Mouse (Mus musculus): ENCODE measurements around the gene Rad51b.

Rad51b gene

DNA sequence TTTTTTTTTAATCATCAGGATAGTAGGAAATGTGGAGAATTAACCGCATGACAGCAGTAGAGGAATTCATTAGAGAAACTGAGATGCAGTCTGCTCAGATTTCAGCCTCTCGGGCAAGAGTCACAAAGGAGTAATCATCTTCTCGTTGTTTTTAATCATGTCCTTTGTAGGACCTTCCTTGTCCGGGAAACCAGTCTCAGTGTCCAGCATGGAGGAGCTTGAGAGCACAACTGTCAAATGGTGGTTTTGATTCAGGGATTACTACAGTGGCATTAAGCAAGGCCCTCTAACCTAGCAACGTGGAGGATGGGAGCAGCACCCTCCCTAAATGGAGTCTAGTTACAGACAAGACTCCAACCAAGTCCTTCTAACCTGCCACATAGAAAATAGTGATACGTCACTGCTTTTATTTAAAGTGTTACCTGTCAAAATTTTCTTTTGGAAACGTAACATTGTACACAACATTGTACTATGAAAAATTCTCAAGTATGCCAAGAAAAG, 278.0 kb downstream of the Rad51b start:
- in situ Hi-C loops (cut with MboI, MseI), result no loop called here

DNA sequence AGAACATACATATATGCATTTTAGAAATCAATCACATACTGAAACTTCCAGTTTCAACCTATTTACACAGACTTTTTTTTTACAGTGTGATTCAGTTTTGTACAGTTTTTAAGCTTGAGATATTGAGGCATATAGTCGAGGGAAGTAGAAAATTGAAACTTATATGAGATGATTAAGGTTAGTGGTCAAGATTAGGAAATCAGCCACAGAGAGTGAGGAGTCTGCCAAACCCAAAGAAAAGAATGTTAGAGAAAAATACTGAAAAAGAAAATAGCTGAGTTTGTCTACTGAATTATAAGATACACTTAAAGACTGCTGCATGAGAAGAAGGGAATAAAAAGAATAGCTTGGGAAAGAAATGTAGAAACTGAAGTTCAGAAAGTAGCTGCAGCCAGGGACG, 280.4 kb downstream of the Rad51b start:
- in situ Hi-C loops (cut with MboI, MseI), result no loop called here

GRCm38 (mm10) chr12:79579018-79579585, 282.0 kb downstream of the Rad51b start:
- in situ Hi-C loops (cut with MboI, MseI), result no loop called here

DNA sequence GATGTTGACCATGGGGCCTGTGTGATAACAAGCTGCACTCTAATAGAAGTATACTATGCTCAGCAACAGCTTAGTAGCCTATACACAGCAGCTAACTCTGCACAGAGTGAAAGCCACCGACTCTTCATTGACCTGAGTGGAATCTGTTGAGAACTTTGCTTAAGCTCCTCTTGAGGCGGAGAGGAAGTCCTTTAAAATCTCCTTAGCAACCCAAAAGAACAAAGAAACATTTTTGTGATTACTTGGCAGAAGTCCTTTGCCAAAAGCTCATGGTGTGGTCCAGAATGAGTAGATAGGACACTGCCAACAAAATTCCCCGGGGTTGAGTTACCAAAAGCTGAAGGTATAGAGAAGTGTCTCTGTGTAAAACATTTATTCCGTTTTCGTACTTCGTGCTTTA, 282.8 kb downstream of the Rad51b start:
- in situ Hi-C loops (cut with MboI, MseI), result no loop called here

GRCm38 (mm10) chr12:79584556-79585307, 287.6 kb downstream of the Rad51b start:
- in situ Hi-C loops (cut with MboI, MseI), result no loop called here

DNA sequence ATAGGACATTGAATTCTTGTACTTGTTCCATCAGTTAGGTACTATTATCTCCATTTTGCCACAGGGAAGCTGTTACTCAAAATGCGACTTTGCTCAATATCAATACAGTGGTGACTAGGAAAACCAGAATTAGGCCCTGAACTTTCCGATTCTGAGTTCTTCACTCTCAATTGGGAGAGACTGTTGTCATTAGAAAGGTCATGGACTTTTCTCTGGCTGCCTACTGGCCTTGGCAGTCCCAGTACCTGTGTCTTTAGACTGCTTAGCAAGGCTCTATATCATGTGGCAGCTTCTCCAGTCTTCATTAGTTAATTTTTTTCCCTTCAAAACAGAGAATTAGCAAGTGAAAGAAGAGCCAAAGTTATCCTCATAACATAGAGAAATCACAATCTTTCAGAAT, 288.3 kb downstream of the Rad51b start:
- in situ Hi-C loops (cut with MboI, MseI), result no loop called here

GRCm38 (mm10) chr12:79588831-79589230, 291.7 kb downstream of the Rad51b start:
- in situ Hi-C loops (cut with MboI, MseI), result no loop called here

GRCm38 (mm10) chr12:79592206-79592605, 295.1 kb downstream of the Rad51b start:
- in situ Hi-C loops (cut with MboI, MseI), result no loop called here

GRCm38 (mm10) chr12:79596842-79597241, 299.8 kb downstream of the Rad51b start:
- in situ Hi-C loops (cut with MboI, MseI), result no loop called here

GRCm38 (mm10) chr12:79597351-79597750, 300.3 kb downstream of the Rad51b start:
- in situ Hi-C loops (cut with MboI, MseI), result no loop called here

- in situ Hi-C loops (cut with MboI, MseI), result no loop called here
Observed at GRCm38 (mm10) chr12:79597786-79598185, 300.7 kb downstream of the Rad51b start.

DNA sequence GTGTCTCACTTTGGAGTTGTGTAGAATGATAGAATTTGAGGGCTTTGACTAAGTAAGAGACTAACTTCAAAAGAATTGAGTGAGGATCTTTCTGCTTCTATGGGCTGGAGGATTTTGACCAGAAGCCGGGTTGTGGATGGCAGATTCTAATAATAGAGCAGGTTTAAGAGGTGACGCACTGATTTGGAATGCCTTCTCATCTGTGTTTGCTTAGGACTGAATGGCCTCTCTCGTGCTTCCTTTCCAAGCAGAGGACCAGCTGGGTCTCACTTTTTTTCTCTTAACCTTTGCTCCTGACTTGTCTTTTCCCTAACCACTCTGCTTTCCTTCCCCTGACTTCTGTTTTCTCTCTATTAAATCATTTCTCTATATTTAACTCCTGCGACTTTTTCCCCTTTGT, 301.4 kb downstream of the Rad51b start:
- in situ Hi-C loops (cut with MboI, MseI), result no loop called here

DNA sequence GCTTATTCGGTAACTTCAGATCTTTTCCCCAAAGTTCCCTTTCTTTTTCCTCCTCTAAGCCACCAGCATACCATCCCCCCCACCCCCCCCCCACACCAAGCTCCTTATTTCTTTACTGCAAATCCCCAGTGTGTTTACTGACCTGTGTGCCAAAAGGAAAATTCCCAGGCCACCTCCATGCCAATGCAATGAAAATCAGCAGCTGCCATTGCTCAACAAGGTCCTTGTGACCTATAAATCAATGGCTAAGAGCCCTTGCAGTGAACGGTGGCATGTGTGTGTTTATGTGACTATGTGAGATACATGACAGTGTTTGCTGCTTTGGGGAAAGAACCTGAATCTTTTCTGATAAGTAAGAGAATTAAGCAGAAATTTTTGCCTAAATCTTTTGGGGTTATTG, 301.8 kb downstream of the Rad51b start:
- in situ Hi-C loops (cut with MboI, MseI), result no loop called here

DNA sequence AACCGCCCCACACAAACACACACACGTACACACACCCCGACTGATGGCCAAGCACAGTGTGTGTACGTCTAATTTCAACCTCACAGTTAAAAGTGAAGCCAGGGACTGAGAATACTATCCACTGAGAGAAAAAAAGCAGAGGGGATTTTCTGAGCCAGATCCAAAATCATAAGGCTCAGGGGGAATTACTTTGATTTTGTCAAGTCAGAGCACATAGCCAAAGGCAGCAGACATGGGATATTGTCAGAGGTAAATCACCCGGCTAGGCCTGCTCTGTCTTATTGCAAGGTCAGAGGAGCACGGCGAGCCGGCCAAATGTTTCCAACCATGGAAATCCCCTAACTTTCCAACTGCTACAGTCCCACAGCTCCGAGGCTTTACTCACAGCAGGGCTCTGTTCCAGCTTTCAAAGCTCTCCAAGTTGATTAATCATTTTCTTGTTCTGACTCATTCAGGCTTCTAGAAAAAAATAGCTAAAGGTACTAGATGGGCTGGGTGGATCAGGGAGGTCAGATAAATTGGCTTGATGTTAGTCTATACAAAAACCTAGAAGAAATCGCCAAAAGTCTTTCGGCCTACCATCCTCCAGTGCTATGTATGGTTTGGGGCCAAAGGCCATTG, 303.2 kb downstream of the Rad51b start:
- in situ Hi-C loops (cut with MboI, MseI), result no loop called here

GRCm38 (mm10) chr12:79602641-79603040, 305.6 kb downstream of the Rad51b start:
- in situ Hi-C loops (cut with MboI, MseI), result no loop called here

- in situ Hi-C loops (cut with MboI, MseI), result loop anchor here (5.0 kb wide), 1 partner anchor 248 kb away; no protein-coding TSS in a partner anchor
Observed at GRCm38 (mm10) chr12:79604850-79605249, 307.8 kb downstream of the Rad51b start.

GRCm38 (mm10) chr12:79606197-79606631, 309.1 kb downstream of the Rad51b start:
- in situ Hi-C loops (cut with MboI, MseI), result loop anchor here (5.0 kb wide), 1 partner anchor 249 kb away; no protein-coding TSS in a partner anchor

- in situ Hi-C loops (cut with MboI, MseI), result loop anchor here (5.0 kb wide), 1 partner anchor 252 kb away; no protein-coding TSS in a partner anchor
Observed at GRCm38 (mm10) chr12:79609399-79610010, 312.4 kb downstream of the Rad51b start.

DNA sequence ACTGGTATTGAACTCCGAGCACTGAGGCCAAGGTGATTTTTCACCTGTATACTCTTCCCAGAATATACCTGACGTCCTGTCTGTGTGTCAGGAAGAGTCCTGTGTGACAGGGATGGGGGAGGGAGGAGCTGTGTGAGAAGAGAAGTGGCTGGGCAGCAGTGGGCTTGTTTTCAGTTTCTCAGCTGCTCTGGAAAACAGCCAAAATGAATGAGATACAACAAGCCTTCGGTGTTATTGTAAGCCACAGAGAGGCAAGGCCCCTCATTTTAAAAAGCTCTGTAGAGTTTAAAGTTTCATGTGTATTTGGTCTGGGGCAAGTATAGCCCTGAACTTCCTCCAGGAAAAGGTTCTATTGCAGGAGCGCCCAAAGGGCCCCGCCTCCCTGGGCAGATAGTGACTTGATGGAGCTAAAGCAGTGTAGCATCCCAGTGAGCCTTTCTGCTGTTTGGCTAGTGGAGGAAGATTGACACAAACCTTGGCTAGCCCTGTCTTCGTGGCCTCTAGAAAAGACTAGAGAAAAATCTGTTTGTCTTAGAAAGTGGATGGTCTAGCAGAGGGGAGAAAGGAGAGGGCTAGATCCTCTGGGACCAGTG, 313.5 kb downstream of the Rad51b start:
- in situ Hi-C loops (cut with MboI, MseI), result no loop called here

- in situ Hi-C loops (cut with MboI, MseI), result no loop called here
Observed at GRCm38 (mm10) chr12:79611665-79612064, 314.6 kb downstream of the Rad51b start.

- in situ Hi-C loops (cut with MboI, MseI), result no loop called here
Observed at GRCm38 (mm10) chr12:79612334-79613060, 315.4 kb downstream of the Rad51b start.

Measured in T-helper 1 cell (primary cell).